Mouse (Mus musculus) heart, embryonic 11.5 days (tissue): Measurements from ENCODE around the gene Tnks1bp1. TPM values are rescaled to one million over a fixed set of nuclear protein-coding genes. Genes with fewer than 3 reads are reported as not detected.

Experiments
- ATAC-seq: fragments of 200-750 bp; cut with Nextera tagmentation; replicated peaks from 2 replicates; pipeline ENCODE4 v1.8.0; 2017; ENCODE audit warnings: moderate library complexity; ENCODE audit not compliant: insufficient number of reproducible peaks, low FRiP score, low TSS enrichment
- H3K27ac ChIP-seq: fragments of 300-500 bp; sonication (generic); 2 replicates; pipeline ENCODE4 v1.5.1; 2014; ENCODE audit warnings: mild to moderate bottlenecking, low read depth, low read length
- H3K27me3 ChIP-seq: fragments of 300-500 bp; sonication (generic); 2 replicates; pipeline ENCODE4 v1.6.1; 2014; ENCODE audit warnings: mild to moderate bottlenecking, low read length, mixed read lengths; ENCODE audit not compliant: control insufficient read depth, insufficient read depth
- H3K36me3 ChIP-seq: fragments of 300-500 bp; sonication (generic); 2 replicates; pipeline ENCODE4 v1.6.1; 2014; ENCODE audit warnings: mild to moderate bottlenecking, low read length, moderate library complexity, mixed read lengths; ENCODE audit not compliant: control insufficient read depth, insufficient read depth
- H3K4me1 ChIP-seq: fragments of 300-500 bp; sonication (generic); 2 replicates; pipeline ENCODE4 v1.6.1; 2014; ENCODE audit warnings: low read length; ENCODE audit not compliant: control insufficient read depth, insufficient read depth
- H3K4me2 ChIP-seq: fragments of 300-500 bp; sonication (generic); 2 replicates; pipeline ENCODE4 v1.6.1; 2014; ENCODE audit warnings: mild to moderate bottlenecking, moderate library complexity
- H3K4me3 ChIP-seq: fragments of 300-500 bp; sonication (generic); 2 replicates; pipeline ENCODE4 v1.5.1; 2014; ENCODE audit warnings: low read depth, low read length
- H3K9ac ChIP-seq: fragments of 300-500 bp; sonication (generic); 2 replicates; pipeline ENCODE4 v1.6.1; 2014; ENCODE audit warnings: mild to moderate bottlenecking, low read depth, low read length, moderate library complexity
- H3K9me3 ChIP-seq: fragments of 300-500 bp; sonication (generic); replicated peaks from 2 replicates; pipeline ENCODE4 v1.6.1; 2016; ENCODE audit warnings: low read length; ENCODE audit not compliant: control insufficient read depth
- WGBS: fragments of 180-500 bp; shearing (Covaris S2); extraction: QIAGEN DNeasy Blood & Tissue Kit; methylation state at CpG from one replicate; pipeline ENCODE4 v1.1.7; 2014; ENCODE audit not compliant: insufficient replicate concordance; 5-methylcytosine and 5-hydroxymethylcytosine counted together
- polyA plus RNA-seq: library from polyadenylated mRNA; unstranded; fragments of >200 nt; fragmentation: Nextera tagmentation; extraction: Ambion mirVana; gene quantifications from 2 replicates; pipeline ENCODE4 v1.2.1, GENCODE M21; 2014

The Tnks1bp1 gene
- polyA plus RNA-seq, 1 experiment from 2014 or later: 7.0 TPM

DNA sequence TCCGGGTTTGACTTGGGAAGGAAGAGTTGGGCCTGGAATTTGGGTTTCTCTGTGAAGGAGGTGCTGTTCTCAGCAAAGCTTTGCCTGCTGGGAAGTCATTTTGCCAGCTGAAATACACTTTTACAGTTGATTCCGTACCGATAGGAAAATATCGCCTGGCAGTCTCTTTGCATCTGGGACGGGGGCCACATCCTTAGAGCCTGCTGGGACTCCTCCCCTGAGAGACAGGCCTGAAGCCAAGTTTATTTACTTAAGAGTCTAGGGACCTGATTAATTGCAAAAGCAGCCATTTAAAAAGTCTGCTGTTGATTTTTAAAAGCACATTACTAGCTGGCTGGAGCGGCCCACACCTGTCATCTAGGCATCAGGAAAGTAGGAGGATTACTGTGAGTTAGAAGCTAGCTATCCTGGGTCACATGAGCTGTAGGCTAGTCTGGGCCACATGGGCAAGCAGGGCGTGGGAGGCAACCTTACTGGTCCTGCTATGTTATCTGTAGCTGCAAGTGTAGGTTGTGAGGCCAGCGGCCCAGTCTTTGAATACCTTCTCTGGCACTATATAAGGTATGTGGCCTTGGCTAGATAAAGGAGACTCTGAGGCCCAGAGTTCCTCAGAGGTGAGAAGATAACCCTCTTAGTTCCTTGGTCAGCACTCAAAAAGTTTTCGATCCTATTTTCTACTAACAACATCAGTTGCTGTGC lies 35.8 kb upstream of the Tnks1bp1 start:
- no peak overlapping the region; the same call in 1 of the 2 replicates for H3K9ac ChIP-seq
- 27% methylated on average over 9 of the region's 9 CpGs for WGBS

DNA sequence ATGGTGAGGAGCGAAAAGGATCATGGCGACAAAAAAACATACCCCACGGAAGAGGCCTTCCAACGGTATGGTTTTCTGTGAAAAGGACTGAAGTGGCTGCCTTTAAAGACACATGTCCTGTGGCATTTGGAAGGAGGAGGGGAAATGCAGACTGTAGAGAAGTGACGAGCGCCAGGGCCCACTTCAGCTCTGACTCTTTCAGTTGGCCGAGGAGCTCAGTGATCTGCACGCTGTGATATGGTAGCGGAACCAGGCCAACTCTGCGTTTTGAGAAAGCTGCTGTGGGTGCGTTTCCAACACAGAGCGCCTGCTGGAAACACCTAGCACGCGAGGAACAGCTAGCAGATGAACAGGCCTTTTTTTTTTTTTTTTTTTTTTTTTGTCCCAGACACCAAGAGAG lies 35.1 kb upstream of the Tnks1bp1 start:
- Histone ChIP-seq H3K4me2 (peak overlapping the region; percentile 41), H3K9ac (peak overlapping the region; percentile 28; the same call in 1 of the 2 replicates)
- peak; percentile 65; the same call in 1 of the 2 replicates for ATAC-seq

More for the DNA sequence above, 35.8 kb upstream of the Tnks1bp1 start:
- peak overlapping the region; percentile 85 for H3K27ac ChIP-seq
- no peaks in the 10 kb centered on the region for H3K36me3 ChIP-seq
- peaks cover 29% of the 10 kb centered on the region for H3K4me1 ChIP-seq
- no peaks in the 10 kb centered on the region for H3K27me3 ChIP-seq
- H3K4me2 ChIP-seq: peak overlapping the region; percentile 41
- H3K4me3 ChIP-seq: no peak overlapping the region
- no peaks in the 10 kb centered on the region for H3K9me3 ChIP-seq
- ATAC-seq: peak; percentile 91

DNA sequence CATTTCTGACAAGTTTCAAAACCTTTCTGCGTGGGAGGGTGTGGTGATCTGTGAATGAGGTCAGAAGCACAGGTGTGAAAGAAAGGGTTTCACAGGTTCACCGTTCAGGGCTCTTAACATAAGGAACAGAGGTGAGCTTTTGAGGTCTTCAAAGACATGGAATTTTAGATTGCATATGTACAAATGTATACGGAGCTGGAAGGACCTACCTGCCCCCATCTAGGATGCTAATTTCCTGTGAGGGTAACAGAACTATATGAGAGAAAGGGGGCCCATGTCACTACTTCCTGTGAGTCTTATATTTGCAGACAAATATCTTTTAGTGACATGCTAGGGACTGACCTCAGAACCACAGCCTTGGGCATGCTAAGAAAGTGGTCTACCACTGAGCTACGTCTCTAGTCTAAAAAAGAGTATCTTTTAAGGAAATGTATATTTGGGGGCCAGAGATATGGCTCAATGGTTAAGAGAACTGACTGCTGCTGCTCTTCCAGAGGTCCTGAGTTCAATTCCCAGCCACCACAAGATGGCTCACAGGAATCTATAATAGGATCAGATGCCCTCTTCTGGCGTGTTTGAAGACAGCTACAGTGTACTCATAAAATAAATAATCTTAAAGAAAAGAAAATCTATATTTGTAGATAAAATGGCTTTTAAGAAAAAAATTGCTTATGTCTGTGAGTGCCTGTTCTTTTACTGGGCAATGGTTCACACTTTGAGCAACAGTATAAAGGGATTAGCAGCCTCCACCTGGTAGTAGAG lies 33.8 kb upstream of the Tnks1bp1 start:
- Histone ChIP-seq H3K9ac (no peak overlapping the region), H3K4me2 (no peak overlapping the region), H3K36me3 (no peaks in the 10 kb centered on the region), H3K9me3 (no peaks in the 10 kb centered on the region), H3K27ac (no peak overlapping the region), H3K4me3 (no peak overlapping the region), H3K4me1 (peaks cover 29% of the 10 kb centered on the region), H3K27me3 (no peaks in the 10 kb centered on the region)
- no peak for ATAC-seq
- 80% methylated on average over 5 of the region's 5 CpGs for WGBS

More for the DNA sequence above, 35.1 kb upstream of the Tnks1bp1 start:
- peak overlapping the region; percentile 85 for H3K27ac ChIP-seq
- WGBS: 60% methylated on average over 14 of the region's 14 CpGs
- H3K4me1 ChIP-seq: peaks cover 29% of the 10 kb centered on the region
- no peaks in the 10 kb centered on the region for H3K36me3 ChIP-seq
- H3K27me3 ChIP-seq: no peaks in the 10 kb centered on the region
- no peak overlapping the region for H3K4me3 ChIP-seq
- no peaks in the 10 kb centered on the region for H3K9me3 ChIP-seq

DNA sequence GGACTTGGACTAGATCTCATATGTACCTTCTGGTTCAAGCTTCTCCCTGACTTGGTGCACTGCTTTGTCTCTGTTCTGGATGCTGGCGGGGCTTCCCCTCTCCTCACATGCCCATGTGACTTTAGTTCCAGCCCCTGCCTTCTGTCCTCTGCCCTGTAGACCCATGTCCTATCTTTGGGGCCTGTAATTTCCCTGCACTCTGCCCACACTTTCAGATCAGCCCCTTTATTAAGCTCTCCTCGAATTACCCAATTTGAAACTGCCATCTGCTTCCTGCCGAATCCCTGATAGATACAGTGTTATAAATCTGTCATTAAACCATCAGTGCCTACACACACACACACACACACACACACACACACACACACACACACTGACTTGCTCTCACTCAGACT lies 33.2 kb upstream of the Tnks1bp1 start:
- H3K9ac ChIP-seq: no peak overlapping the region
- WGBS: 41% methylated on average over 3 of the region's 3 CpGs
- H3K4me3 ChIP-seq: no peak overlapping the region
- H3K4me1 ChIP-seq: peaks cover 29% of the 10 kb centered on the region
- H3K4me2 ChIP-seq: no peak overlapping the region
- no peaks in the 10 kb centered on the region for H3K9me3 ChIP-seq
- H3K36me3 ChIP-seq: no peaks in the 10 kb centered on the region
- no peak for ATAC-seq
- no peak overlapping the region for H3K27ac ChIP-seq
- no peaks in the 10 kb centered on the region for H3K27me3 ChIP-seq

DNA sequence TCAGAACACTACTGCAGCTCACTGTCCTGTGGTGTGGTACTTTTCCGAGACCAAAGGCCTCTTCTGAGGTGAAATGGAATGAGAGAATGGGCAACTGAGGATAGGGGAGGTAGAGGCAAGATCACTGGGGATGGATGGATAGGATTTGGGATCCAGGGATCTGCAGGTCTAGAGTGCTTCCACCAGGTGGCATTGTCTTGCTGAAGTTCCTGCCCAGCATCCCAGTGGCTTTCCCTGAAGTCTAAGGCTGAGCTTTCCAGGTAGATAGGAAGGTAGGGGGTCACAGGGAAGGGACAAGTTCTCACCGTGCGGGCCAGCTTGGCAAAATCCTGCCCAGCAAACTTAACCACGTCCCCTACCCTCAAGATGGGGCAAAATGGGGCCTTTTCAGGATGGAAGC lies 25.8 kb upstream of the Tnks1bp1 start:
- no peak overlapping the region for H3K4me2 ChIP-seq
- no peaks in the 10 kb centered on the region for H3K36me3 ChIP-seq
- no peaks in the 10 kb centered on the region for H3K9me3 ChIP-seq
- ATAC-seq: no peak
- H3K27ac ChIP-seq: no peak overlapping the region
- no peaks in the 10 kb centered on the region for H3K4me1 ChIP-seq
- H3K4me3 ChIP-seq: no peak overlapping the region
- 13% methylated on average over 4 of the region's 4 CpGs for WGBS
- H3K9ac ChIP-seq: no peak overlapping the region
- peaks cover 2% of the 10 kb centered on the region; the same call in 1 of the 2 replicates for H3K27me3 ChIP-seq

DNA sequence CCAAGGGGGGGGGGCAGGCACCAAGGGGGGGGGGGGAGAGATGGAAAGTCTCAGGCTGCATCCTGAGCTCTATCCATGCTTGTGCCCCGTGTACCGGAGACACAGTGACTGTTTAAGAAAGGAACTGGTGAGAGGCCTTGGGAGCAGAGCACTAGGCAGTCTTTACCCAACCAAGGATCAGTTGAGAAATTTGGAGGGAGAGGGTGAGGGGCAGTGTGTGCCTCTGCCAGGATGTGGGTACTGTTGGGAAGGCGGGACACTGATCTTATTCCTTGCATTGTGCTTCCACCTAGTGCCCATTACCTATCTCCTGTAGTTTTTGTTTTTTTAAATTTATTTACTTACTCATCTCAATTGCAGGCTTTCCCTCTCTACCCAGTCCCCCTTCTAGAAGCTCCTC lies 21.6 kb upstream of the Tnks1bp1 start:
- Histone ChIP-seq H3K27me3 (peaks cover 2% of the 10 kb centered on the region; the same call in 1 of the 2 replicates), H3K4me1 (no peaks in the 10 kb centered on the region), H3K9ac (no peak overlapping the region), H3K27ac (no peak overlapping the region), H3K9me3 (no peaks in the 10 kb centered on the region), H3K4me2 (no peak overlapping the region), H3K36me3 (no peaks in the 10 kb centered on the region), H3K4me3 (no peak overlapping the region)
- WGBS: 57% methylated on average over 3 of the region's 3 CpGs
- ATAC-seq: no peak

DNA sequence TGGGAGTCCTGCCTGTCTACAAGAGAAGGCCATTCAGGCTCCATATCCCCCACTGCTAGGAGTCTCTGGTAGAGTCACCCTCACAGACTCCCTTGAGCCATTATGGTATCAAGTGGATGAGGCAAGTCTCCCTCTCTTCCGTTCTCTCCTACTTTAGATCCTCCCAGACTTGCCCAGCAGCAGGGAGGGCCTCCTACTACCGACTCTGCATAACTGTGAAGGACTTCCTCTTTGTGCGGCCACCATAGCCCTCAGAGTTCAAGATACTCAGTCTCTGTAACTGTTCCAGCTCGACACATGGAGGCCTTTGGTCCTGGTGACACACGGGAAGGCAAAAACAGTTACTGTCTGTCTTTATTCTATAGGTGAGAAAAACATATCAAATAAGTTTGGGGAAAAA lies 20.5 kb upstream of the Tnks1bp1 start:
- Histone ChIP-seq H3K27ac (no peak overlapping the region), H3K9me3 (no peaks in the 10 kb centered on the region), H3K4me2 (no peak overlapping the region), H3K4me3 (no peak overlapping the region), H3K36me3 (no peaks in the 10 kb centered on the region), H3K27me3 (no peaks in the 10 kb centered on the region), H3K4me1 (no peaks in the 10 kb centered on the region), H3K9ac (no peak overlapping the region)
- 61% methylated on average over 5 of the region's 5 CpGs for WGBS
- no peak for ATAC-seq

DNA sequence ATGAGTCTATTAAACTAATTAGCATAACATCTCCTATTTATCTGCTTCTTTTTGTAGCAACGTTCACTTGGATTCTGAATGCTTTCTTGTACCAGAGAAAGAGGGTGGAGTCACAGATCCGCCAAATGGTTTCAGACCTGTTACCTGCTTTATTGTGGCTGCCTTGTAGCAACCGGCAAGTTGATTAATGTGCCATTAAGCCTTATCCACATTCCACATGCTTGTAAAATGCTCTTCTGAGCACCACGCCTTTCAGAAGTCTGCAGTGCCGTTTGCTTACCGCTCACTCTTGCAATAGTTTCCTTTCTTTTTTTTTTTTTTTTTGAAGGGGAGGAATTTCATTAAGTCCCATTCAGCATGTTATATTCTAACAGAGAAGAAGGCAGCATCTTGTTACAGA lies 17.9 kb upstream of the Tnks1bp1 start:
- Histone ChIP-seq H3K9me3 (no peaks in the 10 kb centered on the region), H3K4me3 (no peak overlapping the region), H3K4me1 (no peaks in the 10 kb centered on the region), H3K36me3 (no peaks in the 10 kb centered on the region), H3K4me2 (no peak overlapping the region), H3K27me3 (no peaks in the 10 kb centered on the region), H3K27ac (no peak overlapping the region), H3K9ac (no peak overlapping the region)
- WGBS: 64% methylated on average over 6 of the region's 6 CpGs
- ATAC-seq: no peak
